Mouse (Mus musculus): ENCODE measurements around the gene Socs1. TPM values are rescaled to one million over a fixed set of nuclear protein-coding genes. Genes with fewer than 3 reads are reported as not detected.
A peak's percentile ranks its signal among the peaks of the same experiment; 100 is the strongest.

The Socs1 gene
- polyA plus RNA-seq, 1 experiment from 2014 or later = 4.0 TPM

- H3K4me2 ChIP-seq (ENCODE audit: low read length) = no peak overlapping the region
- no peak overlapping the region for H3K27ac ChIP-seq (replicated peaks in 1 of 2; ENCODE audit: control insufficient read depth in 1 of 2, insufficient read depth in 1 of 2, low read depth in 2 of 2, low read length in 2 of 2)
- no peaks in the 10 kb centered on the region for H3K27me3 ChIP-seq (ENCODE audit: control insufficient read depth, insufficient read depth, low read length)
- H3K4me3 ChIP-seq (ENCODE audit: control insufficient read depth in 1 of 2, insufficient read depth in 1 of 2, low read depth in 1 of 2, low read length in 2 of 2) = no peak overlapping the region
- no peak for ATAC-seq (ENCODE audit: insufficient number of reproducible peaks, insufficient read depth, low FRiP score, low read depth)
- H3K9me3 ChIP-seq (ENCODE audit: control insufficient read depth, low read length) = no peaks in the 10 kb centered on the region
- 55% methylated on average over 9 of the region's 9 CpGs for WGBS
- H3K9ac ChIP-seq (ENCODE audit: low read length) = no peak overlapping the region
- H3K4me1 ChIP-seq (ENCODE audit: control insufficient read depth in 2 of 2, insufficient read depth in 2 of 2, low read length in 2 of 2) = peaks cover 19 to 33% of the 10 kb centered on the region in 2 experiments
- H3K36me3 ChIP-seq (ENCODE audit: control insufficient read depth, insufficient read depth, low read length) = 0 out of 2 replicates have a peak, but pooled peaks cover 4% of the 10 kb centered on the region
Observed at GRCm38 (mm10) chr16:10739854-10740398, 45.4 kb downstream of the Socs1 start.

GRCm38 (mm10) chr16:10738866-10739265 lies 46.5 kb downstream of the Socs1 start:
- Histone ChIP-seq H3K4me2 (ENCODE audit: low read length) (no peak overlapping the region), H3K36me3 (ENCODE audit: control insufficient read depth, insufficient read depth, low read length) (0 out of 2 replicates have a peak, but pooled peaks cover 4% of the 10 kb centered on the region), H3K9me3 (ENCODE audit: control insufficient read depth, low read length) (no peaks in the 10 kb centered on the region), H3K9ac (ENCODE audit: low read length) (no peak overlapping the region), H3K4me1 (ENCODE audit: control insufficient read depth in 2 of 2, insufficient read depth in 2 of 2, low read length in 2 of 2) (peaks cover 19 to 33% of the 10 kb centered on the region in 2 experiments), H3K4me3 (ENCODE audit: control insufficient read depth in 1 of 2, insufficient read depth in 1 of 2, low read depth in 1 of 2, low read length in 2 of 2) (no peak overlapping the region), H3K27ac (replicated peaks in 1 of 2; ENCODE audit: control insufficient read depth in 1 of 2, insufficient read depth in 1 of 2, low read depth in 2 of 2, low read length in 2 of 2) (no peak overlapping the region), H3K27me3 (ENCODE audit: control insufficient read depth, insufficient read depth, low read length) (no peaks in the 10 kb centered on the region)
- WGBS = 68% methylated on average over 3 of the region's 3 CpGs
- no peak for ATAC-seq (ENCODE audit: insufficient number of reproducible peaks, insufficient read depth, low FRiP score, low read depth)

GRCm38 (mm10) chr16:10737571-10737970 lies 47.8 kb downstream of the Socs1 start:
- no peak overlapping the region for H3K9ac ChIP-seq (ENCODE audit: low read length)
- no peak overlapping the region for H3K4me2 ChIP-seq (ENCODE audit: low read length)
- no peaks in the 10 kb centered on the region for H3K27me3 ChIP-seq (ENCODE audit: control insufficient read depth, insufficient read depth, low read length)
- ATAC-seq (ENCODE audit: insufficient number of reproducible peaks, insufficient read depth, low FRiP score, low read depth) = peak; percentile 60; the same call in 1 of the 2 replicates
- H3K27ac ChIP-seq (replicated peaks in 1 of 2; ENCODE audit: control insufficient read depth in 1 of 2, insufficient read depth in 1 of 2, low read depth in 2 of 2, low read length in 2 of 2) = peak overlapping the region; percentile 34 to 76
- WGBS = 55% methylated on average over 2 of the region's 2 CpGs
- H3K9me3 ChIP-seq (ENCODE audit: control insufficient read depth, low read length) = no peaks in the 10 kb centered on the region
- 0 out of 2 replicates have a peak, but pooled peaks cover 4% of the 10 kb centered on the region for H3K36me3 ChIP-seq (ENCODE audit: control insufficient read depth, insufficient read depth, low read length)
- no peak overlapping the region for H3K4me3 ChIP-seq (ENCODE audit: control insufficient read depth in 1 of 2, insufficient read depth in 1 of 2, low read depth in 1 of 2, low read length in 2 of 2)
- H3K4me1 ChIP-seq (ENCODE audit: control insufficient read depth in 2 of 2, insufficient read depth in 2 of 2, low read length in 2 of 2) = peaks cover 19 to 33% of the 10 kb centered on the region in 2 experiments

GRCm38 (mm10) chr16:10736364-10736763 lies 49.0 kb downstream of the Socs1 start:
- Histone ChIP-seq H3K4me2 (ENCODE audit: low read length) (no peak overlapping the region), H3K27ac (replicated peaks in 1 of 2; ENCODE audit: control insufficient read depth in 1 of 2, insufficient read depth in 1 of 2, low read depth in 2 of 2, low read length in 2 of 2) (no peak overlapping the region), H3K4me3 (ENCODE audit: control insufficient read depth in 1 of 2, insufficient read depth in 1 of 2, low read depth in 1 of 2, low read length in 2 of 2) (no peak overlapping the region)

GRCm38 (mm10) chr16:10735781-10736180 lies 49.6 kb downstream of the Socs1 start:
- WGBS = 47% methylated on average over 2 of the region's 2 CpGs
- Histone ChIP-seq H3K9me3 (ENCODE audit: control insufficient read depth, low read length) (no peaks in the 10 kb centered on the region), H3K4me1 (ENCODE audit: control insufficient read depth in 2 of 2, insufficient read depth in 2 of 2, low read length in 2 of 2) (peaks cover 19 to 31% of the 10 kb centered on the region in 2 experiments), H3K27me3 (ENCODE audit: control insufficient read depth, insufficient read depth, low read length) (no peaks in the 10 kb centered on the region), H3K9ac (ENCODE audit: low read length) (no peak overlapping the region), H3K36me3 (ENCODE audit: control insufficient read depth, insufficient read depth, low read length) (no peaks in the 10 kb centered on the region), H3K27ac (replicated peaks in 1 of 2; ENCODE audit: control insufficient read depth in 1 of 2, insufficient read depth in 1 of 2, low read depth in 2 of 2, low read length in 2 of 2) (no peak overlapping the region), H3K4me3 (ENCODE audit: control insufficient read depth in 1 of 2, insufficient read depth in 1 of 2, low read depth in 1 of 2, low read length in 2 of 2) (no peak overlapping the region), H3K4me2 (ENCODE audit: low read length) (no peak overlapping the region)
- no peak for ATAC-seq (ENCODE audit: insufficient number of reproducible peaks, insufficient read depth, low FRiP score, low read depth)

More at GRCm38 (mm10) chr16:10736364-10736763, 49.0 kb downstream of the Socs1 start:
- no peaks in the 10 kb centered on the region for H3K9me3 ChIP-seq (ENCODE audit: control insufficient read depth, low read length)
- peaks cover 19 to 33% of the 10 kb centered on the region in 2 experiments for H3K4me1 ChIP-seq (ENCODE audit: control insufficient read depth in 2 of 2, insufficient read depth in 2 of 2, low read length in 2 of 2)
- no peak overlapping the region for H3K9ac ChIP-seq (ENCODE audit: low read length)
- WGBS = 42% methylated on average over 10 of the region's 10 CpGs
- no peaks in the 10 kb centered on the region for H3K27me3 ChIP-seq (ENCODE audit: control insufficient read depth, insufficient read depth, low read length)
- no peaks in the 10 kb centered on the region for H3K36me3 ChIP-seq (ENCODE audit: control insufficient read depth, insufficient read depth, low read length)
- ATAC-seq (ENCODE audit: insufficient number of reproducible peaks, insufficient read depth, low FRiP score, low read depth) = no peak

GRCm38 (mm10) chr16:10732421-10732820 lies 52.9 kb downstream of the Socs1 start:
- Histone ChIP-seq H3K9me3 (ENCODE audit: control insufficient read depth, low read length) (no peaks in the 10 kb centered on the region), H3K4me1 (ENCODE audit: control insufficient read depth in 2 of 2, insufficient read depth in 2 of 2, low read length in 2 of 2) (peaks cover 17 to 21% of the 10 kb centered on the region in 2 experiments), H3K4me2 (ENCODE audit: low read length) (no peak overlapping the region), H3K27me3 (ENCODE audit: control insufficient read depth, insufficient read depth, low read length) (no peaks in the 10 kb centered on the region), H3K9ac (ENCODE audit: low read length) (no peak overlapping the region), H3K27ac (replicated peaks in 1 of 2; ENCODE audit: control insufficient read depth in 1 of 2, insufficient read depth in 1 of 2, low read depth in 2 of 2, low read length in 2 of 2) (no peak overlapping the region), H3K4me3 (ENCODE audit: control insufficient read depth in 1 of 2, insufficient read depth in 1 of 2, low read depth in 1 of 2, low read length in 2 of 2) (no peak overlapping the region), H3K36me3 (ENCODE audit: control insufficient read depth, insufficient read depth, low read length) (no peaks in the 10 kb centered on the region)
- 78% methylated on average over 5 of the region's 5 CpGs for WGBS
- no peak for ATAC-seq (ENCODE audit: insufficient number of reproducible peaks, insufficient read depth, low FRiP score, low read depth)

Other genes starting within 250 kb of the Socs1 start
- gene Dexi, start 242.5 kb downstream of the Socs1 start, polyA plus RNA-seq (2014; fragmentation: Nextera tagmentation; extraction: Ambion mirVana) = 27.1 and 29.0 TPM in 2 replicates
- 32.5 and 34.8 TPM in 2 replicates for gene Clec16a, start 240.2 kb downstream of the Socs1 start, polyA plus RNA-seq (2014; fragmentation: Nextera tagmentation; extraction: Ambion mirVana)
- not detected in 2 replicates for gene Tnp2, start 3.1 kb upstream of the Socs1 start, polyA plus RNA-seq (2014; fragmentation: Nextera tagmentation; extraction: Ambion mirVana)
- not detected in 2 replicates for gene Prm3, start 5.4 kb upstream of the Socs1 start, polyA plus RNA-seq (2014; fragmentation: Nextera tagmentation; extraction: Ambion mirVana)
- gene Prm2, start 10.6 kb upstream of the Socs1 start, polyA plus RNA-seq (2014; fragmentation: Nextera tagmentation; extraction: Ambion mirVana) = not detected in 2 replicates
- not detected in 2 replicates for gene Prm1, start 20.3 kb upstream of the Socs1 start, polyA plus RNA-seq (2014; fragmentation: Nextera tagmentation; extraction: Ambion mirVana)
- gene Gm11172, start 27.4 kb upstream of the Socs1 start, polyA plus RNA-seq (2014; fragmentation: Nextera tagmentation; extraction: Ambion mirVana) = not detected in 2 replicates
- gene Rmi2, start 49.5 kb upstream of the Socs1 start, polyA plus RNA-seq (2014; fragmentation: Nextera tagmentation; extraction: Ambion mirVana) = 2.8 and 3.3 TPM in 2 replicates